Mouse (Mus musculus) embryonic facial prominence, embryonic 15.5 days (tissue): ENCODE measurements around the gene Tnfsf12. TPM values are rescaled to one million over a fixed set of nuclear protein-coding genes. Genes with fewer than 3 reads are reported as not detected.

Experiments
- microRNA counts: library from miRNA; unstranded; fragments of <30 nt; microRNA quantifications from one replicate; lab custom pipeline; 2016
- microRNA-seq: library from miRNA; unstranded; fragments of <30 nt; microRNA quantifications from one replicate; pipeline ENCODE4, GENCODE M21; 2016; ENCODE audit warnings: borderline number of aligned reads
- polyA plus RNA-seq: library from polyadenylated mRNA; unstranded; fragments of >200 nt; fragmentation: Nextera tagmentation; extraction: Ambion mirVana; gene quantifications from 2 replicates; pipeline ENCODE4 v1.2.1, GENCODE M21; 2015

The Tnfsf12 gene
- polyA plus RNA-seq, 1 experiment from 2014 or later: 13.3 TPM

MicroRNAs within 50 kb of the gene (microRNA counts, 519-probe panel; counts per million panel counts)
- microRNA mmu-miR-1934 (lab: Ali Mortazavi, UCI): not detected

Small RNA genes lying within 50 kb of the gene (microRNA-seq; reads per million reads assigned to microRNA genes)
- 4.1 reads per million, percentile 18 among the genes with 10 or more reads in this experiment for gene Mir1934

Other genes starting within 250 kb of the Tnfsf12 start
- gene Dnah2, start 146.7 kb downstream of the Tnfsf12 start, polyA plus RNA-seq: 4.9 and 8.3 TPM in 2 replicates
- gene Efnb3, start 135.6 kb downstream of the Tnfsf12 start, polyA plus RNA-seq: 29.0 and 31.5 TPM in 2 replicates
- gene Wrap53, start 115.6 kb downstream of the Tnfsf12 start, polyA plus RNA-seq: 25.0 and 26.5 TPM in 2 replicates
- 134 and 141 TPM in 2 replicates for gene Trp53, start 115.5 kb downstream of the Tnfsf12 start, polyA plus RNA-seq
- 12.4 and 13.4 TPM in 2 replicates for gene Atp1b2, start 89.9 kb downstream of the Tnfsf12 start, polyA plus RNA-seq
- gene Shbg, start 77.9 kb downstream of the Tnfsf12 start, polyA plus RNA-seq: not detected in 2 replicates
- 19.8 and 22.5 TPM in 2 replicates for gene Sat2, start 73.8 kb downstream of the Tnfsf12 start, polyA plus RNA-seq
- 33.4 and 34.2 TPM in 2 replicates for gene Fxr2, start 62.9 kb downstream of the Tnfsf12 start, polyA plus RNA-seq
- 5.2 TPM in 2 replicates for gene Sox15, start 40.5 kb downstream of the Tnfsf12 start, polyA plus RNA-seq
- gene Mpdu1, start 33.2 kb downstream of the Tnfsf12 start, polyA plus RNA-seq: 66.5 and 67.3 TPM in 2 replicates
- gene Cd68, start 29.7 kb downstream of the Tnfsf12 start, polyA plus RNA-seq: 26.3 and 28.3 TPM in 2 replicates
- gene Eif4a1, start 23.4 kb downstream of the Tnfsf12 start, polyA plus RNA-seq: 447 and 512 TPM in 2 replicates
- gene Senp3, start 13.8 kb downstream of the Tnfsf12 start, polyA plus RNA-seq: 83.7 and 90.5 TPM in 2 replicates
- 1.0 and 1.1 TPM in 2 replicates for gene Tnfsf13, start 10.1 kb downstream of the Tnfsf12 start, polyA plus RNA-seq
- gene Tnfsfm13, start 249 bp upstream of the Tnfsf12 start, polyA plus RNA-seq: 4.0 and 6.0 TPM in 2 replicates
- 24.3 and 28.2 TPM in 2 replicates for gene Polr2a, start 62.8 kb upstream of the Tnfsf12 start, polyA plus RNA-seq
- 0.15 and 0.18 TPM in 2 replicates for gene Slc35g3, start 66.1 kb upstream of the Tnfsf12 start, polyA plus RNA-seq
- gene Zbtb4, start 70.1 kb upstream of the Tnfsf12 start, polyA plus RNA-seq: 5.7 and 6.1 TPM in 2 replicates
- gene Chrnb1, start 100.1 kb upstream of the Tnfsf12 start, polyA plus RNA-seq: 29.3 and 38.6 TPM in 2 replicates
- 4.1 and 4.4 TPM in 2 replicates for gene Fgf11, start 106.0 kb upstream of the Tnfsf12 start, polyA plus RNA-seq
- gene Tmem102, start 109.8 kb upstream of the Tnfsf12 start, polyA plus RNA-seq: 7.5 and 10.0 TPM in 2 replicates
- gene Gm39566, start 119.4 kb upstream of the Tnfsf12 start, polyA plus RNA-seq: not detected in 2 replicates
- gene Spem2, start 122.6 kb upstream of the Tnfsf12 start, polyA plus RNA-seq: not detected in 2 replicates
- 0.16 and 0.38 TPM in 2 replicates for gene Spem1, start 126.3 kb upstream of the Tnfsf12 start, polyA plus RNA-seq
- gene Nlgn2, start 141.9 kb upstream of the Tnfsf12 start, polyA plus RNA-seq: 10.6 and 11.6 TPM in 2 replicates
- 388 and 399 TPM in 2 replicates for gene Tmem256, start 142.7 kb upstream of the Tnfsf12 start, polyA plus RNA-seq
- gene Plscr3, start 150.5 kb upstream of the Tnfsf12 start, polyA plus RNA-seq: 126 and 148 TPM in 2 replicates
- gene Tnk1, start 162.9 kb upstream of the Tnfsf12 start, polyA plus RNA-seq: 6.9 TPM in 2 replicates
- 0.35 and 0.47 TPM in 2 replicates for gene Tmem95, start 182.2 kb upstream of the Tnfsf12 start, polyA plus RNA-seq
- 13.8 and 18.1 TPM in 2 replicates for gene Kctd11, start 185.6 kb upstream of the Tnfsf12 start, polyA plus RNA-seq
- gene Acap1, start 199.7 kb upstream of the Tnfsf12 start, polyA plus RNA-seq: 1.8 and 2.3 TPM in 2 replicates
- gene 2810408A11Rik, start 205.1 kb upstream of the Tnfsf12 start, polyA plus RNA-seq: 8.7 and 9.4 TPM in 2 replicates
- 7.8 and 8.5 TPM in 2 replicates for gene Neurl4, start 205.2 kb upstream of the Tnfsf12 start, polyA plus RNA-seq
- 84.5 and 85.1 TPM in 2 replicates for gene Gps2, start 218.0 kb upstream of the Tnfsf12 start, polyA plus RNA-seq
- gene Eif5a, start 226.1 kb upstream of the Tnfsf12 start, polyA plus RNA-seq: 1,531 and 1,570 TPM in 2 replicates
- 2.7 and 6.2 TPM in 2 replicates for gene Ybx2, start 239.9 kb upstream of the Tnfsf12 start, polyA plus RNA-seq